Mouse (Mus musculus): Measurements from ENCODE around the gene Fbxl18. TPM values are rescaled to one million over a fixed set of nuclear protein-coding genes. Genes with fewer than 3 reads are reported as not detected.
A peak's percentile ranks its signal among the peaks of the same experiment; 100 is the strongest.

Fbxl18 gene
- 1 to 10 TPM; 5.3 to 6.5 TPM for total RNA-seq (2021)

DNA sequence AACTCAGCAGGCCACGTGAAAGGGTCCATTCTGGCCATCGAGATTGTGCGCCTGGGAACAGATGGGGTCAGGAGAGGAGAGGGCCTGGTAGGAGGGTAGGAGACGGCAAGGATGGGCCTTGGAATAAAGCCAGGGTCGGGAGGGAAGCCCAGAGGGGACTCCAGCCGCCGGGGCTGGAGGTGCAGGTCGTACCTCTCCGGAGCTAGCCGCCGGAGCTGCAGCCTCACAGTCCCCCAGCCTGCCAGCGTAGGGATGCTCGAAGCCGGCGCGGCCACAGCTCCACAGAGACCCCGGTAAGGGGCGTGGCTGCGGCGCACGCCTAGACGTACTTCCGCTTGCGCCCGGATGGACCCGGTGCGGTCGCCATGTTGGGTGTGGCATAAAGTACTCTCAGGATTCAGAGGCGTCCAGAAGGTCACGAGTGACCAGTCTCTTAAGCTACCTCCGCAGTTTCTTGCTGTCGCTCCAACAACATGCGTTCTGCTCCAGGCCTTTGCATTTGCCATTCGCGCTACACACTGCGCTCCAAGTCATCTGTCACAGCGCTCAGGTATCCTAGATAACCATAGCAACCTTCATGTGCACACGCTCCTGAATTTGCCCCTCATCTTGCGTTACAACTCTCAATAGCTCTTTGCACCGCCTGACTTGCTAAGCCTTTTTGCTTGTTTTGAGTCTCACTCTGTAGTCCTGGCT, at the start of gene Fbxl18:
TSS of gene Fbxl18 (minus strand) at position 504 of the 696 bp plus-strand sequence.
- DNase-seq: peak; percentile 91 to 93
- intact Hi-C loops (cut with DNase I): loop anchor here (1.0 kb wide), 1 partner anchor 10 kb away; no protein-coding TSS in a partner anchor

DNA sequence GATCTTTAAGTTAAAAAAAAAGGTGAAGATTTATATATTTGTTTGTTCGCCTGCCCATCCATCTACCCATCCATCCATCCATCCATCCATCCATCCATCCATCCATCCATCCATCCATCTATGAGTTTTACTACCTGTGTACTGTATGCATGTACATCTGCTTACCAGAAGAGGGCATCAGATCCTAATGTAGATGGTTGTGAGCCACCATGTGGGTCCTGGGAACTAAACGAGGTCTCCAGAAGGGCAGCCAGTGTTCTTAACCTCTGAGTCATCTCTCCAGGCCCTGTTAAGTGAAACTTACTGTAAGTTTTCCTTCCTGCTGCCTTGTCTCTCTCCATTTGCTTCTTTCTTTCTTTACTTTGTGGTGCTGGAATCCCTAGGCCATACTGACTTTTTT, 45.2 kb upstream of the Fbxl18 start:
- intact Hi-C loops (cut with DNase I): no loop called here
- no peak for DNase-seq

DNA sequence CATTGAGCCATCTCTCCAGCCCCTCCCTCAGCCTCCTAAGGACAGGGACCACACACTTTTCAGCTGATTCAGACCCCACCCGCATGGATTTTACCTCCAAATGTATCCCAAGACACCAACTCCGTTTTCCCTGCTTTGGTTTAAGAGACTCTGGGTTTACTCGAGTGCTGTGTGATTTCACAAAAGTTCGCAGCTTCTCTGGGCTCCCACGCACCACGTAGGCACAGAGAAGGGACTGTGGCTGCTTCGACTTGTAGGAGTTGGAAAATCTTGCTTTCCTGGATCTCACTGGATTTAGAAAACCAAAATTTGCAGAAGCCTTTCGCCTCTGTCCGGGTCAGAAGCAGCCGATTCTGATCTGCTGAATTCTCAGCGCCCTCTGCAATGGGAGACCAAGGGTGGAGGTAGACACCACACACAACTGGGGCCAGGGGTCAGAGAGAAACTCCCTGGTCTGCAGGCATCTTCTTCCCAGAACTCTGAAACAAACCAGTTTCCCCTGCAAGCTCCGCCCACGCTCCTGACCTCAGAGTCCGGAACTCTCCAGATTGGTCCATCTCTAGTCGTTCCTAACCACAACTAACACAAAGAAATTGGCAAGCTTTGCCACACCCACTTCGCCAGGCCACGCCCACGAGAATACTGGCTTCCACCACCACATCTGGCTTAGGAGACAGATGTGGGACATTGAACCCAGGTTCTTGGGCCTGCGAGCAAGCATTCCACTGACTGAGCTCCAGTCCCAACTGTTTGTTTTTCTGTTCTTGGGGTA, 42.9 kb upstream of the Fbxl18 start:
- intact Hi-C loops (cut with DNase I): no loop called here
- DNase-seq: peak in 1 of 2 experiments; percentile 36

DNA sequence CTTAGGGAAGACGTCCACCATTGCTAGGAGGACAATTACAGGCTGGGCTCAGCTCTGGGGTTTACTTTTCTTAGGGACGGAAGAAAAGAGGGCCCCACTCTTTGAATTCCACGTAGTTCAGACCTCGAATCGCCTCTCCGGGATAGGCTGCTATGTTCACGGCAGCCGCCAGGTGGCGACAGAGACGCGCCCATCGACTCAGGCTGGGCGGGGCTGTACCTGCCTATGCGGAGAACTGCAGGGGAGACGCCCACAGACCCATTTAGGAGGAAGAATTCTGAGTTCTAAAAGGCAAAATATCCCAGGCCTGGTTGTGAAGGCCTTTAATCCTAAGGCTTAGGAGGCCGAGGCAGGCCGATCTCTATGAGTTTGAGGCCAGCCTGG, 41.1 kb upstream of the Fbxl18 start:
- intact Hi-C loops (cut with DNase I): loop anchor here (1.0 kb wide), 2 partner anchors 101 to 130 kb away; no protein-coding TSS in a partner anchor
- DNase-seq: peak; percentile 89 to 91

DNA sequence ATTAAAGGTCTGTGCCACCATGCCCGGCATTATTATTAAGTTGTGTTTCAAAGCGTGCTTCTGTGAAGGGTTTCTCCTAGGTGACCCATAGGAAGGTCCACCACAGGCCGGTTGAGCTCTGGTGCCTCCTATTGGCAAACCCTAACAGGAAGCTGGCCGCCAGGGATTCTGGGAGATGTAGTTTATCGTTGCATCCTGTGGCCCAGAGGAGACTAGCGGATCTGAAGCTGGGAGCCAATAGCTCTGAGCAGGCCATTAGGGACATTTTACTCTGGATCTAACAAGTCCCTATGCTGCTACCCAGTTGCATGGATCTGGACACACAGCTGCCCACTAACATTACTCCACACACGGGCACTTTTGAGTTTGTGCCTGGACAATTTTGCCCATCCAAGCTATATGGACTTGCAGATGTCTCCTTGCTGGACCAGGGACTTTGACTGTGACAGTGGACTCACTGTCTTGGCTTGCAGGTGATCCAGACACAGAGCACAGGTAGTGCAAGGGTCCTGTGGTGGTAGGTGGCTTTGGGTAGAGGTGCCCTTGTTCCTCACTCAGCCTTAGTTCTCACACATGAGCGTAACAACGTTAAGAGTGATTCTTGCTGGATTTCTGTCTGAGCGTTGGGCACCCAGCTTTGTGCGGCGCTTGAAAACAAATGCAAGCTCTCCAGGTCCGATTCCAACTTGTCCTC, 40.6 kb upstream of the Fbxl18 start:
- intact Hi-C loops (cut with DNase I): loop anchor here (1.0 kb wide), 2 partner anchors 102 to 131 kb away; no protein-coding TSS in a partner anchor
- DNase-seq: peak; percentile 72 to 73

DNA sequence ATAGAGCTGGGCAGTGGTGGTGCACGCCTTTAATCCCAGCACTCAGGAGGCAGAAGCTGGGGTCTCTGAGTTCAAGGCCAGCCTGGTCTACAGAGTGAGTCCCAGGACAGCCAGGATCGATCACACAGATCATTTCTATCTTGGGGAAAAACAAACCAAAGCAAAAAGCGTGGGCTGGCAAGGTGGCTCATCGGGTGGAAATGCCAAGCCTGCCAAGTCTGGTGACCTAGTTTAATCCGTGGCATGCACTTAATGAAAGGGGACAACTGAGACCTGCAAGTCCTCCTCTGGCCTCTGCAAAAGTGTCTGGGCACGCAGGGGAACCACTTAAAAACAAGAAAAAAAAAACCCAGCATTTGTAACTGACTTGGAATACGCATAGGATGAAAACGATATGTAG, 37.5 kb upstream of the Fbxl18 start:
- no peak for DNase-seq
- intact Hi-C loops (cut with DNase I): loop anchor here (1.0 to 5.0 kb wide), 3 partner anchors 52 to 164 kb away; no protein-coding TSS in a partner anchor

DNA sequence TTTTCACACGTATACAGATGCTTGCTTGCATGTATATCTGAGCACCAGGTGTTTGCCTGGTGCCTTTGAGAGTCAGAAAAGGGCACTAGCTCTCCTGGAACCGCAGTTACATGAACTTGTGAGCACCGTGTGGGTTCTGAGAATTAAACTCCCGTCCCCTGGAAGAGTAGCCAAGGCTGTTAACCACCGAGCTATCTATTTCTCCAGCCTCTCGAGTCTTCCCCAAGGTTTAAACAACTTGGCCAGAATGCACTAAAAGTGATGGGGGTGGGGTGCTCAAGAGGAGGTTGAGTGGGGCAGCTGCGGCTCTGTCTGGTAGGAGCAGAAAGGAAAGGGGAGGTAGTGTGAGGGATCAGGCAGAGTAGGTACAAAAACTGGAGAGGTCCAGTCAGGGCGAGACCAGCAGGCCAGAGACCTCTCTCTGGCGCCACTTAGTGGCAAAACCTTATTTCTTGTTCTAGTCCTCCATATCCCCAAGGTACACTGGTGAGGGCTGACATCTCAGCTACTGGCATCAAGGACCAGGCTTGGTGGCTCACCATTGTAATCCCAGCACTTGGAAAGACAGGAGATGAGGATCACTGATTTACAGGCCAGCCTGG, 37.0 kb upstream of the Fbxl18 start:
- DNase-seq: peak; percentile 77 to 86
- intact Hi-C loops (cut with DNase I): loop anchor here (1.0 to 5.0 kb wide), 3 partner anchors 52 to 163 kb away; no protein-coding TSS in a partner anchor

DNA sequence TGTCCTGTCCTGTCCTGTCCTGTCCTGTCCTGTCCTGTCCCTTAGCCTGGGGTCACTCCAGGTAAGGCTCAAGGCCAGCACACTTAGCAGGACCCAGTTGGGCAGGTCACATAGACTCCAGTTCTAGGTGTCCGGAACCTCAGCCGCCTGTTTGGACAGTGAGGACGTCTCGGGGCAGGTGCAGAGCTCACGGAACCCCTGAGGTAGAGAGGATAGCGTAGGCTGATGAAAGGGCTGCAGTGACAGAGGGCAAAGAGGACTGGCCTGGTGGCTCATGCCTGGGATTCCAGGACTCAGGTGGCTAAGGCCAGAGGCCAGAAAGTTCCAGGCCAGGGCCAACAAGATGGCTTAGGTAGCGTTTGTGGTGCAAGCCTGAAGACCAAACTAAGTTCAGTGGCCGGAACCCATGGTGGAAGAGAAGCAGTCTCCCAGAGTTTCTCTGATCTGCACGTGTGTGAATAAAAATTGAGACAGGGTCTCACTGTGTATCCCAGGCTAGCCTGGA, 36.1 kb upstream of the Fbxl18 start:
- intact Hi-C loops (cut with DNase I): loop anchor here (5.0 kb wide), 1 partner anchor 109 kb away; no protein-coding TSS in a partner anchor
- no peak for DNase-seq

DNA sequence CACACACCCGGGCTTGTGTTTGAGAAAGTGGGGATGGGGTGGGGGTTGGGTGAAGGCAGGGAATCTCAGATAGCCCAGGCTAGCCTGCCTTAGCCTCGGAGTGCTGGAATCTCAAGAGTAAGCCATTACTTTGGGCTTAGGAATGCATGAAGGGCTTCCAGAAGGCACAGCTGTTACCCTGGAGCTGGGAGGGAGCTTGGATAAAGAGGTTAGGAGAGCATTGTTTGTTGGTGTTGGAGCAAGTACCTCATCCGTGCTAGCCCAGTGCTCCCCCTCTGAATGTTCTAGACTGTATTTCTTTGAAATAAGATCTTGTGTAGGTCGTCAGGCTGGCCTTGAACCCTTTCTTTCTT, 34.2 kb upstream of the Fbxl18 start:
- intact Hi-C loops (cut with DNase I): loop anchor here (1.0 kb wide), 1 partner anchor 24 kb away; no protein-coding TSS in a partner anchor
- DNase-seq: no peak

DNA sequence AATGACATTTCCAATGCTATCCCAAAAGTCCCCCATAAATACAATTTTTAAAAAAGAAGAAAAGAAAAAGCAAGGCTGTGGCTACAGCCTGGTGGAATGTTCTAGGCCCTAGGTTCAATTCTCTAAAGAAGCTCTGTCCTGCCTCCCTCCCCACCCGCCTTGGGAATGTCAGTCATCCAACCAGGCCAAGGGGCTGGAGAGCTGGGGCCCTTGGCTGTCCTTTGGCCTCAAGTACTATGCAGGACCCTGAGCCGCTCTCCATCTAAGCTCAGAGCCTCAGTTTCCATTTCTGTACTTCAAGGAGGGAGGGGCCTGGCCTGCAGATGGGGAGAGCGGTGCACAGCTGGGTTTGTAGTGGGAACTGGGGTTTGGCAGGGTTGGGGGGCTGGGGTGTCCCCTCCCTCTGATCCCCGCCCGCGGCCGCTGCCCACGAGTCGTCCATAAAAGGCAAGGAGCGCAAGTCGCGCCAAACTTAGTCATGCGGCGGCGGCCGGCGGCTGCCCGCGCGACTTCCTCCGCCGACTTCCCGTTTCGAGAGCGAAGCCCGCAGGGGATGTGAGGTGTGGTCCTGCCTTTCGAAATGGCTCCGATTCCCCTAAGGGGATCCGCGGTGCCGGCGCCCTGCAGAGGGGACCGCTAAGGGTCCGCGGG, 33.7 kb upstream of the Fbxl18 start:
- intact Hi-C loops (cut with DNase I): loop anchor here (1.0 kb wide), 1 partner anchor 24 kb away; no protein-coding TSS in a partner anchor
- peak; percentile 86 to 90 for DNase-seq

DNA sequence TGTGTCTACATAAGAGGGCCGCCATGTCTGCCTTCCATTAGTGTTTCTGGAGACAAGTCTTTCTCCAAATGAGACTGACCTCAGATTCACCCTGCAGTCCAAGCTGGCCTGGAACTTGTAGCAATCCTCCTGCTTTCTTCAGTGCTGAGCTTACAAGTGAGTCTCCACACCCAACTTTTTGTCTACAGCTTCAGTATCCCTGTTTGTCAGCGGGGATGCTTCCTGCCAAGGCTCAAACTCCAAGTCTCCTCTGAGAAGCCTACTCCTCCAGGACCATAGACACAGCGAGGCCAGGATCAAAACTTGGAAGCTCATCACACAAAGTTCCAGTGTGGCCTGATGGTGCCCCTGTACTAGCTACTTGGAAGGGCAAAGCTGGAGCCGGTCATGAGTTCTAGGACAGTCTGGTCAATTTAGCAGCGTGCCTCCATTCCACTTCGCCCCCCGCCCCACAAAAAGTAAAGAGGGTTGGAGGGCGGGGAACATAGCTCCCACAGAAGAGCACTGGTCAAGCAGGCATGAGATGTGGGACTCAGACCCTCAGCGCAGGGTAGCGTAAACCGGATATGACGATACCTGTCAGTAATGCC, 32.2 kb upstream of the Fbxl18 start:
- intact Hi-C loops (cut with DNase I): no loop called here
- DNase-seq: no peak

DNA sequence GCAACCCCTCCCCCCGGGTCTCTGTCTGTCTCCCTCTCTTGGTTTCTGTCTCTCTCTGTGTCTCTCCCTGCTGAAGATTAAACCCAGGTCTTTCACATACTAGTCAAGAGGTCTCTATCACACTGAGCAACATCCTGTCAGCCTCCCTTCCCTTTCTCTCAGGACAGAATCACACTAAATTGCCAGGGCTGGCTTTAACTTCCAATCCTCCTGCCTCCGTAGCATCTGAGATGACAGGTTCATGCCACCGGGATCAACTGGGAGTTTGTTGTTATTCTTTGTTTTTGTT, 31.7 kb upstream of the Fbxl18 start:
- intact Hi-C loops (cut with DNase I): no loop called here

DNA sequence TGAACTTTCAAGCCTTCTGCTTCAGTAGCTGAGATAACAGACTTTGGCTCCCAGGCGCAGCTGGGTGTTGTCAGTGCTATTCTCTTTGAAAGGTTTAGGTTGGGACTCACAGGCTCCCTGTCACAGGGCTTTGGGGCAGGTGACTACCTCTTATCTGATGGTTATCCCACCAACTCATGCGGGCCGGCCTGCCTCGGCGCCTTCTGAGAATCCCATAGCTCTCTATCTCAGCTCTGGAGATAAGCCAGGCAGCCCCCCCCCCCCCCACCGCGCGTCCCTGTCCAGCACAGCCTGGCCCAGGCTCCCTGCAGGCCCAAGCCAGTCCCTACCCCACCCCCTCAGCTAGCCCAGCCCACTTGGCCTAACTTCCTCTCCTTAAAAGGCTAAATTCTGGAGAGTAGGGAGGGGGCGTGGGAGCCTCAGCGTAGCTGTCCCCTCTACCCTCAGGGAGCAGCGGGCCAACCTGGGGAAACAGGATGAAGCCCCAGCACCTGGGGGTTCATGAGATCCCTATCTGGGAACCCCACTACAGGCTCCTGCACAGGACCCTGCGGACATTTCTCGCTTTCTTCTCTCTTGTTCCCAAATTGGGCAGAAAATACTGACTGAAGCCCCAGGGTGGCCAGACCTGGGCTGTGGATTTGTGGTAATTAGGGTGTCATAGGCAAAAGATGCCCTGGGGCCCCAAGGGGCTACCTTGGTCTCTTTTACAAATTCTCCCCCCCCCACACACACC, 31.2 kb upstream of the Fbxl18 start:
- peak; percentile 67 to 68 for DNase-seq
- intact Hi-C loops (cut with DNase I): no loop called here

More for the DNA sequence above, 31.7 kb upstream of the Fbxl18 start:
- DNase-seq: peak in 1 of 2 experiments; percentile 12

DNA sequence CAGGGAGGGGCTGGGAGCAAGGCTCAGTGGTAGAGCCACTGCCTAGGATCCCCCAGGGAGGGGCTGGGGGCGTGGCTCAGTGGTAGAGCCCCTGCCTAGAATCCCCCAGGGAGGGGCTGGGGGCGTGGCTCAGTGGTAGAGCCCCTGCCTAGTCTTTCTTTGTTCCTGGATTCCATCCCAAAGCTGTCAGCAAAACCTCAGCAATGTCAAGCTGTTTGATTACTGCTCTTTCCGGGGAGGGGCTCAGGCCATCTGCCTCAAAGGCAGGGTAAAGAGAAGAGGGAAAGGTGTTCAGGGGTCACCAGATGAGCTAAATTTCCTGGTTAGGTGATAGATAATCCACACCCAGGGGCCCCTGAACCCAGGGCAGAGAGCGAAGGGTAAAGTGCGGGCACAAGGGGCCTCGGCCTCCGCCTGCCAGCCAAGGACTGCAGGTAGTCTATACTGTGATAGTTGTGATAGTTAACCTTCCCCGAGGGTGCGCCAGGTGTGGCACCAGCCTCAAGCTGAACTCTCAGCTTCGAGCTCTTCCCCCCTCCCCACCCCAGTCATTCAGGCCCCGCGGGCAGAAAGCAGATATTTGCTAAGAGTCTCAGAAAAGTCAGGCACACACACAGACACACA, 29.2 kb upstream of the Fbxl18 start:
- no peak for DNase-seq
- intact Hi-C loops (cut with DNase I): no loop called here

DNA sequence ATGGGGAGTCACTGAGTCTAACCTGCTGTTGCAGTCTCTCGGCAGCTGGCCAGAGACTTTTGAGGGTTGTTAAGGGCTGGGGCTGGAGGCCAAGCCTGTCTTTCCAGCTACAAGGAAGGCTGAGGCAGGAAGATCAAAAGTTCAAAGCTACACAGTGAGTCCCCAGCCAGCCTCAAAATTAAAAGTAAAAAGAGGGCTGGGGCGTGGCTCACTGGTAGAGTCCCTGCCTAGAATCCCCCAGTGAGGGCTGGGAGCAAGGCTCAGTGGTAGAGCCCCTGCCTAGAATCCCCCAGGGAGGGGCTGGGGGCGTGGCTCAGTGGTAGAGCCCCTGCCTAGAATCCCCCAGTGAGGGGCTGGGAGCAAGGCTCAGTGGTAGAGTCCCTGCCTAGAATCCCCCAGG, 28.6 kb upstream of the Fbxl18 start:
- DNase-seq: no peak
- intact Hi-C loops (cut with DNase I): no loop called here

DNA sequence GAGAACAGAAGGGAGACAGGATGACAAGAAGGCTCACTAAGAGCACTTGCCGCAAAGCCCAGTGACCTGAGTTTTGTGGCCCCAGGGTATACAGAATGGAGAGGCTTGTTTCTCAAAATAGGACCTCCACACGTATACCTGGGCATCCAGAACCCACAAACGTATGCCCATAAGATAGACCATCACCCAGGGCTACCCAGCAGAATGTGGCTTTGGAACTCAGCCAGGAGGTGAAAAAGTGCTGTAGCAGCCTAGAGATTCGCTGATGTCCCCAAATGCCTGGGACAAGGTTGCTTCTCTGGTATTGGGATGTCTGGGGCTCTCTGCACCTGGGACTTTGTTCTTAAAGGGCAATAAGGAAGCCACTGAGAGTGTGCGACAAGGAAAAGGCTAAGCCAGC, 27.0 kb upstream of the Fbxl18 start:
- intact Hi-C loops (cut with DNase I): no loop called here
- DNase-seq: no peak

DNA sequence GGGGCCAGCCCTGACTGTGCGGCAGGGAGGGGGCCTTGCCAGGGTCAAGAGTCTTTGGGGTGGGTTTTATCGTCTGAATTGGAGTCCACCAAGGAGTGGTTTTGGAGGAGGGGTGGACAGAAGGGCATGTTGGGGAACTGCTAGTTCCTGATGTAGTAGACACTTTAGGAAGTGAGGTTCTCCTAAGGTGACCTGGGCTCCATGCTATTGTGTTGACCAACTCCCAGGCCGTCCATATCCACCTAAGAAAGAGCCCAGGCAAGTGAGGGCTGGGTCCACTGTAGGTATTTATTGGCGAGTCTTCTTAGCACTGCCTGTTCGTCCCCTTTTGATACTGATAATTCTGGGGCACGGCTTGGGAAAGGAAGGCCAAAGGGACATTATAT, 25.8 kb upstream of the Fbxl18 start:
- intact Hi-C loops (cut with DNase I): no loop called here

DNA sequence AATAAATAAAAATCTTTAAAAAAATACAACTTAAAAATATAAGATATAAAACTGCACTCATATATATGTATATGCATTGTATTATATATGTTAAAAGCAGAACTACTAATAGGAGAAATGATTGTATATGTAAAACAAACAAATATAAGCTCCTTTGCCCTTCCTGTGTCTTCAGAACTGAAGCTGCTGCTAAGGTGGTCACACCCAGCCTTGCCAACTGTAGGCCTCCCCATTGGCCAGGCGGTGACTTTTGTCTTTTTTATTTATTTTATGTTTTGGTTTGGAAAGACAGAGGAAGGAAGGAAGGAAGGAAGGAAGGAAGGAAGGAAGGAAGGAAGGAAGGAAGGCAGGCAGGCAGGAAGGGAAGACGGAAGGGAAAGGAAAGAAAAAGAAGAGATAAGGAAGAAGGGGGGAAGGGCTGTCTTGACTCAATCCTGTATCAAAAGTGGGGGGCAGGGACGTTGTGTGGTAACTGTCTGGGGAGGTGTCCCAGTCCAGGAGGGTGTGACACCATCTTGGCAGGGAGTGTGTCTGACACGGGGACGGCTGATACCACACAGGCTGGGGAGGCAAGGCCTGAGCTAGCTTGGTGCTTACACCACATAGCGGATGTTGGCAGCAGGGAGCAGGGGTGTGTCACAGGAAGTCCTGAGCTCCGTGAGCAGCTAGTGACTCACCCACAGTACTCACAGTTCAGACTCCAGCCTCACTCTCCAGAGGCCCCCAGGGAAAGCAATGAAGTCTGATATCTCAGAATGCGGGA, 25.3 kb upstream of the Fbxl18 start:
- intact Hi-C loops (cut with DNase I): no loop called here
- DNase-seq: peak; percentile 79 to 81

More for the DNA sequence above, 25.8 kb upstream of the Fbxl18 start:
- no peak for DNase-seq

All from heart, postnatal 36 days (tissue).